Mouse (Mus musculus): ENCODE measurements at regions not wholly inside any gene's neighbourhood (a gene's known extent, or its start where the extent isn't known, plus 50 kb on each side); places are given as distances from the start of the nearest gene placed in this dataset.
A peak's percentile ranks its signal among the peaks of the same experiment; 100 is the strongest.

DNA sequence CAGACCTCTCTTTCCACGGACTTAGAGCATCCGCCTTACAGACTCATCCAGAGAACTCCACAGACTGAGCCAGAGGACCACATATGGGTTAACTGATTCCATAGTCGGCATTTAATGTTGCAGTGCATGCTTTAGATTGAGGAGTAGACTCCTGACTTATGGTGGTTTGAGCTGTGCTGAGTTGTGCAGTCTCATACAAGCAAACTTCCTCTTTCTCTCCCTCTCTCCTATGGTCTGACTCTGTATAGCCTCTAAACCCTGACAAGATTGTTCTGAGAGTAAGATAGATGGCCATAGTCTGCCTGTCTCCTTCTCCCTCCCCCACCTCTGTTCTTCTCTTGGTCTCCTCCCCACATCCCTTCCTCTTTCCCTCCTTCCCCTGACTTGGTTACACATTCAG, 616.0 kb downstream of the Ryr2 start:
- WGBS (ENCODE audit: insufficient replicate concordance), result 41% methylated on average over 3 of the region's 3 CpGs
- Histone ChIP-seq H3K36me3 (ENCODE audit: control insufficient read depth, insufficient read depth) (no peaks in the 10 kb centered on the region), H3K9ac (ENCODE audit: low read depth, low read length) (no peak overlapping the region)

DNA sequence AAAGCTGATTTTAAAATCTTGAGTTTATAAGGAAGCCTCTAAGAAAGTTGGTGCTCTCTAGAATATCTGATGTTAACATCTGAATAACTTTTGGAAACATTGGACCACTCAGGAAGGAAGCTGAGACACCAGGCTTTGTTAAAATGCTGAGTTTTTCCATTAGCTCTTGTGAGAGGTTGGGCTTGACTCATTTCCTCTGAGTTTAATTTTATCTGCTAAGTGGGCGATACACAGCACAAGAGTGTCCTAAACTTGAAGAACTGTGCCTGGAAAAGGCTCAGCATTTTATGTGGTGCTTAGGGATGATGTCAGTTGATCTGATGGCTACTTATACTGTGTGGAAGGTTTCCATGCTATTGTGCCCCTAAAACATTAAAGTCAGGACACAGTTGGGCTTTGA, 623.6 kb downstream of the Ryr2 start:
- no peak overlapping the region for H3K9ac ChIP-seq (ENCODE audit: low read depth, low read length)

More for the DNA sequence above, 616.0 kb downstream of the Ryr2 start:
- no peaks in the 10 kb centered on the region for H3K4me1 ChIP-seq (ENCODE audit: control insufficient read depth, low read depth, low read length)
- no peak overlapping the region for H3K4me2 ChIP-seq (ENCODE audit: low read depth, low read length)
- H3K4me3 ChIP-seq (ENCODE audit: low read depth, low read length), result no peak overlapping the region
- no peak overlapping the region for H3K27ac ChIP-seq (ENCODE audit: low read length)
- no peaks in the 10 kb centered on the region for H3K27me3 ChIP-seq (ENCODE audit: control insufficient read depth, insufficient read depth, low read depth, low read length)
- ATAC-seq (ENCODE audit: low read depth), result no peak
- no peaks in the 10 kb centered on the region for H3K9me3 ChIP-seq (replicated peaks; ENCODE audit: control insufficient read depth, low read length)

DNA sequence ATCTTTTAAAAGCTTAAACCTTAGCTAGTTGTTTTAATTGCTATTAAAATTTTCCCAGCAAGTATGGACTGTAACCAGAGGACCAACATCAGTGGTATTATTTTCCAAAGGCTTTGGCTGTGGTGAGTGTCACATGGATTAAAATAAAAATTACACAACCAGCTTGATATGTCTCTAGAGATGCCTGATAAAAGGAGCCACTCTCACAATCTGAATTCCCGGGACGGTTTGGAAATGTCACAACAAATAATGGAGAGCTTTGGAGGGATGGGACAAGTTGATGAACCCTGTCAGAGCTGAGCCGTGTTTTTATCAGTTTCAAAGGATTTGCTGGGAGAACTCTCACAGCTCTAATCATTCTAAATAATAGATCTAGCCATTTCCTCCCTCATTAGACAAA, 624.0 kb downstream of the Ryr2 start:
- WGBS (ENCODE audit: insufficient replicate concordance), result 49% methylated on average over 3 of the region's 3 CpGs
- Histone ChIP-seq H3K4me2 (ENCODE audit: low read depth, low read length) (no peak overlapping the region), H3K4me1 (ENCODE audit: control insufficient read depth, low read depth, low read length) (no peaks in the 10 kb centered on the region), H3K4me3 (ENCODE audit: low read depth, low read length) (no peak overlapping the region), H3K9ac (ENCODE audit: low read depth, low read length) (no peak overlapping the region), H3K27me3 (ENCODE audit: control insufficient read depth, insufficient read depth, low read depth, low read length) (no peaks in the 10 kb centered on the region), H3K27ac (ENCODE audit: low read length) (no peak overlapping the region), H3K36me3 (ENCODE audit: control insufficient read depth, insufficient read depth) (no peaks in the 10 kb centered on the region), H3K9me3 (replicated peaks; ENCODE audit: control insufficient read depth, low read length) (no peaks in the 10 kb centered on the region)
- no peak for ATAC-seq (ENCODE audit: low read depth)

More for the DNA sequence above, 623.6 kb downstream of the Ryr2 start:
- H3K36me3 ChIP-seq (ENCODE audit: control insufficient read depth, insufficient read depth), result no peaks in the 10 kb centered on the region
- H3K4me2 ChIP-seq (ENCODE audit: low read depth, low read length), result no peak overlapping the region
- no peak overlapping the region for H3K4me3 ChIP-seq (ENCODE audit: low read depth, low read length)
- 0 out of 2 replicates have a peak, but pooled peaks have one; percentile 11 for ATAC-seq (ENCODE audit: low read depth)
- H3K4me1 ChIP-seq (ENCODE audit: control insufficient read depth, low read depth, low read length), result no peaks in the 10 kb centered on the region
- H3K9me3 ChIP-seq (replicated peaks; ENCODE audit: control insufficient read depth, low read length), result no peaks in the 10 kb centered on the region
- WGBS (ENCODE audit: insufficient replicate concordance), result 26% methylated on average over 1 of the region's 1 CpGs
- H3K27ac ChIP-seq (ENCODE audit: low read length), result no peak overlapping the region
- H3K27me3 ChIP-seq (ENCODE audit: control insufficient read depth, insufficient read depth, low read depth, low read length), result no peaks in the 10 kb centered on the region

DNA sequence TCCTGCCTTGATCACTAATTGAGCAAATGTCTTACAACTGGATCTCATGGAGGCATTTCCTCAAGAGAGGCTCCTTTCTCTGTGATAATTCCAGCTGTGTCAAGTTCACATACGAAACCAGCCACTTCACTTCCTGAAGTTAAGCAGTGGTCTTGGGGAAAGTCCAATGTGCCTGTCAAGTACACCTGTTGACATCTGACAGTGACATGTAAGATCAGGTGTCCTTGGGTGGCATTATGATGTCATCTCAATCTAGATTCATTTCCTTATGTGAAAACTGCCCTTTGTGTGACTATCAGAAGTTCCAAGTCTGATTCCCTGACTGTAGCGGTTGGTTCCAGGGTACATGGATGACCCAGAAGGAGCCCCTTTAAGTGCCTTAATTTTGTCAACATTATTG, 646.5 kb downstream of the Ryr2 start:
- 57% methylated on average over 2 of the region's 2 CpGs for WGBS (ENCODE audit: insufficient replicate concordance)
- H3K4me1 ChIP-seq (ENCODE audit: control insufficient read depth, low read depth, low read length), result no peaks in the 10 kb centered on the region
- H3K36me3 ChIP-seq (ENCODE audit: control insufficient read depth, insufficient read depth), result no peaks in the 10 kb centered on the region
- H3K4me3 ChIP-seq (ENCODE audit: low read depth, low read length), result no peak overlapping the region
- H3K4me2 ChIP-seq (ENCODE audit: low read depth, low read length), result no peak overlapping the region
- no peaks in the 10 kb centered on the region for H3K9me3 ChIP-seq (replicated peaks; ENCODE audit: control insufficient read depth, low read length)
- no peak for ATAC-seq (ENCODE audit: low read depth)
- no peak overlapping the region for H3K27ac ChIP-seq (ENCODE audit: low read length)
- no peaks in the 10 kb centered on the region for H3K27me3 ChIP-seq (ENCODE audit: control insufficient read depth, insufficient read depth, low read depth, low read length)
- H3K9ac ChIP-seq (ENCODE audit: low read depth, low read length), result no peak overlapping the region

DNA sequence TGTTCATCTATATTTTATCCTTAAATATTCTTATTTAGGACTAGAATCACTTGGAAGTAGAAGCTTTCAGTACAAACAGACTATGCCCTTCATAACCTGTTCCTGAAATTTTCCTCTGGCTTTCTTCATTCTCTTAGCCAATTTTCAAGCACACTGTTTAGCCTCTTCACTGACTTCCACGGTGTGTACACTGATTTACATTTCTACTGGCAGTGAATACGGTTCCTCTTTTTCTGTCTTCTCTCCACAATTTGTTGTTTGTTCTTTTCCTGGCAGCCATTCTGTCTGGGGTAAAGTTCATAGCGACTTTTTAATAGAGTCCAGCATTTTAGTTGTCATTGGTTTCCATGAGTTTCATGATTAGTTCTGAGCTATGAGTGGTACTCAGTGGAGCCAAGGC, 651.6 kb downstream of the Ryr2 start:
- H3K27ac ChIP-seq (ENCODE audit: low read length), result no peak overlapping the region
- H3K9ac ChIP-seq (ENCODE audit: low read depth, low read length), result no peak overlapping the region
- ATAC-seq (ENCODE audit: low read depth), result no peak
- H3K4me2 ChIP-seq (ENCODE audit: low read depth, low read length), result no peak overlapping the region
- no peaks in the 10 kb centered on the region for H3K36me3 ChIP-seq (ENCODE audit: control insufficient read depth, insufficient read depth)
- no peak overlapping the region for H3K4me3 ChIP-seq (ENCODE audit: low read depth, low read length)
- 48% methylated on average over 3 of the region's 3 CpGs for WGBS (ENCODE audit: insufficient replicate concordance)
- H3K9me3 ChIP-seq (replicated peaks; ENCODE audit: control insufficient read depth, low read length), result no peaks in the 10 kb centered on the region
- H3K4me1 ChIP-seq (ENCODE audit: control insufficient read depth, low read depth, low read length), result no peaks in the 10 kb centered on the region
- H3K27me3 ChIP-seq (ENCODE audit: control insufficient read depth, insufficient read depth, low read depth, low read length), result no peaks in the 10 kb centered on the region

DNA sequence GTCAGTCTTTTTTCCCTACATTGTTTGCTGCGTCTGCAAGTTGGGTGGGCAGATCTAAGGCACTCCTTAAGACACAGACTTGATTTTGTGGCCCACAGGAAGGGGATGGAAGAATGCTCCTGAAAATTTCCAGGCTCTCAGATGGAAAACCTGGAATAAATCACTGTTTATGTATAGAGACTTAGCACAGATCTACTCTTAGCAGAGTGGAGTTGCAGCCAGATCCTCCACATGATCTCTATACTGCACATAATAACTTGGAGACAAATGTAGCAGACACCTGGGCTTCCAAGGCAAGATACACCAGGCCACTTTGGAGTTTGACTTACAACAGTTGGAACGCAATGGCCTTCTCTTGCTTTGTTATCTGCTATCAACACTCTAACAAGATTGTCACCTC, 654.3 kb downstream of the Ryr2 start:
- Histone ChIP-seq H3K4me2 (ENCODE audit: low read depth, low read length) (no peak overlapping the region), H3K27ac (ENCODE audit: low read length) (no peak overlapping the region), H3K27me3 (ENCODE audit: control insufficient read depth, insufficient read depth, low read depth, low read length) (no peaks in the 10 kb centered on the region), H3K9ac (ENCODE audit: low read depth, low read length) (no peak overlapping the region), H3K4me1 (ENCODE audit: control insufficient read depth, low read depth, low read length) (no peaks in the 10 kb centered on the region), H3K36me3 (ENCODE audit: control insufficient read depth, insufficient read depth) (no peaks in the 10 kb centered on the region), H3K4me3 (ENCODE audit: low read depth, low read length) (no peak overlapping the region), H3K9me3 (replicated peaks; ENCODE audit: control insufficient read depth, low read length) (no peaks in the 10 kb centered on the region)
- no peak for ATAC-seq (ENCODE audit: low read depth)
- WGBS (ENCODE audit: insufficient replicate concordance), result 55% methylated on average over 2 of the region's 2 CpGs

DNA sequence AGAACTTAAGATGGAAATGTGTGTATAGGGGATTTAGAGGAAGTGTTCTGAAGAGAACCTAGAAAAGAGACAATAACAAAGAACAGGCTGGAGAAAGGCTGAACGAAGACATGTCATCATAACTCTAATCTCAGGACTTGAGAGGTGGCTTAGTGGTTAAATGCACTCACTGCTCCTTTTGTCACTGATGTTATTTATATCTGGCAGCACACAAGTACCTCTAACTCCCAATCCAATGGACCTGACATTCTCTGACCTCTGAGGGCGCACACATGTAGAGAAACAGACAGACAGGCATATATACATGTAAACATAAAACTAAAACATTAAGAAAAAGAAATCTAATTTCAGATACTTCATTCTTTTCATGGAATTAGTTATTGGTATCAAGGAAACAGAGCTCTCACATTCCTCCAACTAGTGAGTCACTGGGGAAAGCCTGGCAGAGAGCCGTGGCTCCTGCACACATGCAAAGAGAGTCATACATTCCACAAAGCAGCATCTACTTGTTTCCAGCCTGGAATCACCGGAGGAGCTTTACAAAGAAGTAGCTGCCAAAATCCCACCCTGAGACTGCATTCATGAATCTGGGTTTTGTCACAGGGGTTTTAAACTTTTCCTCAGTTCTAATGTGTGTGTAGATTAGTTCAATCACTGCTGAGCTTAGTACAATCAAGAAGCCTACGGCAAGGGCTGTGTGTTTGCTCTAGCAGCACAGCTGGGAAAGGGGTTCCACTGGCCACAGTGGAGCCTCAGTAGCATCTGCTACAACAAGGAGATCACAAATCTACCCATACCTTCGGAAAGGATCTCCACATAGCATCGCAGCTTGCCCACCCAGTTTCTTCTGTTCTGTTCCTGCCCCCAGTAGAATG, 674.0 kb downstream of the Ryr2 start:
- H3K4me3 ChIP-seq (ENCODE audit: low read depth, low read length), result no peak overlapping the region
- no peaks in the 10 kb centered on the region for H3K27me3 ChIP-seq (ENCODE audit: control insufficient read depth, insufficient read depth, low read depth, low read length)
- no peak for ATAC-seq (ENCODE audit: low read depth)
- H3K9me3 ChIP-seq (replicated peaks; ENCODE audit: control insufficient read depth, low read length), result no peaks in the 10 kb centered on the region
- no peak overlapping the region for H3K9ac ChIP-seq (ENCODE audit: low read depth, low read length)
- H3K4me1 ChIP-seq (ENCODE audit: control insufficient read depth, low read depth, low read length), result no peaks in the 10 kb centered on the region
- 51% methylated on average over 7 of the region's 7 CpGs for WGBS (ENCODE audit: insufficient replicate concordance)
- no peaks in the 10 kb centered on the region for H3K36me3 ChIP-seq (ENCODE audit: control insufficient read depth, insufficient read depth)
- no peak overlapping the region for H3K4me2 ChIP-seq (ENCODE audit: low read depth, low read length)
- no peak overlapping the region for H3K27ac ChIP-seq (ENCODE audit: low read length)

DNA sequence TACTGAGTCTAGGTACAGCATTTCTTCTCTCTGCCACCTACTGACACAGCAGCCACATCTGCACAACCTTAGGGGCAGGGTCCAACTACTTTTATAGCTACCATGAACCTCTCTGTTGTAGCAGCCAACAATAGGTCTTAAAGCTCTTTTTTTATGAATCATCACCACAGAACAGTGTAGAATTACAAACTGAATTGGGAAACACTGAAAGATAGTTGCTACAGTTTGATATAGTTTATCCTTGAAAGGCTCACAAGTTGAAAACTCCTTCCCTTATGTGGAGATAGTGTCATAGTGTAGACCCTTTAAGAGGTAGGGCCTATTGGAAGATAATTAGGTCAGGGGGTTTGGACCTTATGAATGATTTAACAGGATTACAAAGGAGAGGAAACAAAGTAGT, 679.9 kb downstream of the Ryr2 start:
- Histone ChIP-seq H3K36me3 (ENCODE audit: control insufficient read depth, insufficient read depth) (no peaks in the 10 kb centered on the region), H3K4me3 (ENCODE audit: low read depth, low read length) (no peak overlapping the region), H3K9me3 (replicated peaks; ENCODE audit: control insufficient read depth, low read length) (no peaks in the 10 kb centered on the region), H3K4me1 (ENCODE audit: control insufficient read depth, low read depth, low read length) (no peaks in the 10 kb centered on the region), H3K27ac (ENCODE audit: low read length) (no peak overlapping the region), H3K27me3 (ENCODE audit: control insufficient read depth, insufficient read depth, low read depth, low read length) (no peaks in the 10 kb centered on the region), H3K9ac (ENCODE audit: low read depth, low read length) (no peak overlapping the region), H3K4me2 (ENCODE audit: low read depth, low read length) (no peak overlapping the region)
- ATAC-seq (ENCODE audit: low read depth), result no peak

DNA sequence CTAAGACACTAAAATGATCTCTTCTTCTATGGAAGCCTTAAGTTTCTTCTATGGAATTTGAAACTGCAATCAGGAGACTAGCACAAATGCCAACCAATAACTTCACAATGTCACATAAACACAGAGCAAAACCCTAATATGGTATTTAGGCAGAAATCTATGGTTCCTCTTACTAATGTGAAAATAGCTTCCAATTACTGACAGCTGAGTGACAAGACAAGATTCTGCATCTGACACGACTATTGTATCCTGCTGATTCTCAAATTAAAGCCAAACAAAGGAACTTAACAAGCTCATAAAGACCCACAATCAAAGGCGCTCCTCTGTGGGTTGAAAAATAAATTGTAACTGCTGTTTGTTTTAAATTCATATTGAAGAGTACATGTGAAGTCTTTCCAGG, 714.7 kb downstream of the Ryr2 start:
- H3K9ac ChIP-seq (ENCODE audit: low read depth, low read length), result no peak overlapping the region
- no peak for ATAC-seq (ENCODE audit: low read depth)
- H3K9me3 ChIP-seq (replicated peaks; ENCODE audit: control insufficient read depth, low read length), result no peaks in the 10 kb centered on the region
- H3K4me1 ChIP-seq (ENCODE audit: control insufficient read depth, low read depth, low read length), result no peaks in the 10 kb centered on the region
- H3K27me3 ChIP-seq (ENCODE audit: control insufficient read depth, insufficient read depth, low read depth, low read length), result no peaks in the 10 kb centered on the region
- H3K4me3 ChIP-seq (ENCODE audit: low read depth, low read length), result no peak overlapping the region
- H3K27ac ChIP-seq (ENCODE audit: low read length), result no peak overlapping the region
- H3K4me2 ChIP-seq (ENCODE audit: low read depth, low read length), result no peak overlapping the region
- 45% methylated on average over 2 of the region's 2 CpGs for WGBS (ENCODE audit: insufficient replicate concordance)
- H3K36me3 ChIP-seq (ENCODE audit: control insufficient read depth, insufficient read depth), result no peaks in the 10 kb centered on the region
